Mouse (Mus musculus): ENCODE results near the gene Chd4. TPM values are rescaled to one million over a fixed set of nuclear protein-coding genes. Genes with fewer than 3 reads are reported as not detected.

Chd4 gene
- polyA plus RNA-seq, 1 experiment from 2014 or later: 59.4 TPM

Small RNA genes within 50 kb of the gene (microRNA-seq; reads per million reads assigned to microRNA genes)
- not detected for gene Mir7045

Other genes starting within 250 kb of the Chd4 start
- 8.3 and 15.3 TPM in 2 replicates for gene P3h3, start 238.2 kb upstream of the Chd4 start, polyA plus RNA-seq (2015; fragmentation: Nextera tagmentation; extraction: Ambion mirVana)
- gene Gpr162, start 232.0 kb upstream of the Chd4 start, polyA plus RNA-seq (2015; fragmentation: Nextera tagmentation; extraction: Ambion mirVana): 0.54 and 1.3 TPM in 2 replicates
- gene Cd4, start 207.8 kb upstream of the Chd4 start, polyA plus RNA-seq (2015; fragmentation: Nextera tagmentation; extraction: Ambion mirVana): 0.13 and 0.44 TPM in 2 replicates
- 1.2 TPM in 2 replicates for gene Lag3, start 184.3 kb upstream of the Chd4 start, polyA plus RNA-seq (2015; fragmentation: Nextera tagmentation; extraction: Ambion mirVana)
- gene Ptms, start 175.9 kb upstream of the Chd4 start, polyA plus RNA-seq (2015; fragmentation: Nextera tagmentation; extraction: Ambion mirVana): 341 and 346 TPM in 2 replicates
- gene Mlf2, start 164.6 kb upstream of the Chd4 start, polyA plus RNA-seq (2015; fragmentation: Nextera tagmentation; extraction: Ambion mirVana): 317 and 323 TPM in 2 replicates
- gene Cops7a, start 130.4 kb upstream of the Chd4 start, polyA plus RNA-seq (2015; fragmentation: Nextera tagmentation; extraction: Ambion mirVana): 138 and 153 TPM in 2 replicates
- gene Pianp, start 99.3 kb upstream of the Chd4 start, polyA plus RNA-seq (2015; fragmentation: Nextera tagmentation; extraction: Ambion mirVana): 0.68 and 0.88 TPM in 2 replicates
- gene Zfp384, start 86.8 kb upstream of the Chd4 start, polyA plus RNA-seq (2015; fragmentation: Nextera tagmentation; extraction: Ambion mirVana): 14.0 and 14.3 TPM in 2 replicates
- 141 and 142 TPM in 2 replicates for gene Ing4, start 56.2 kb upstream of the Chd4 start, polyA plus RNA-seq (2015; fragmentation: Nextera tagmentation; extraction: Ambion mirVana)
- 12.9 and 16.4 TPM in 2 replicates for gene Acrbp, start 46.3 kb upstream of the Chd4 start, polyA plus RNA-seq (2015; fragmentation: Nextera tagmentation; extraction: Ambion mirVana)
- gene Lpar5, start 28.1 kb upstream of the Chd4 start, polyA plus RNA-seq (2015; fragmentation: Nextera tagmentation; extraction: Ambion mirVana): 0.45 and 0.49 TPM in 2 replicates
- gene Nop2, start 35.9 kb downstream of the Chd4 start, polyA plus RNA-seq (2015; fragmentation: Nextera tagmentation; extraction: Ambion mirVana): 44.5 and 52.5 TPM in 2 replicates
- 5.5 and 7.2 TPM in 2 replicates for gene Iffo1, start 49.3 kb downstream of the Chd4 start, polyA plus RNA-seq (2015; fragmentation: Nextera tagmentation; extraction: Ambion mirVana)
- 1,562 and 1,631 TPM in 2 replicates for gene Gapdh, start 70.5 kb downstream of the Chd4 start, polyA plus RNA-seq (2015; fragmentation: Nextera tagmentation; extraction: Ambion mirVana)
- gene Ncapd2, start 95.7 kb downstream of the Chd4 start, polyA plus RNA-seq (2015; fragmentation: Nextera tagmentation; extraction: Ambion mirVana): 123 and 135 TPM in 2 replicates
- 216 and 226 TPM in 2 replicates for gene Mrpl51, start 95.8 kb downstream of the Chd4 start, polyA plus RNA-seq (2015; fragmentation: Nextera tagmentation; extraction: Ambion mirVana)
- 5.2 and 6.0 TPM in 2 replicates for gene Vamp1, start 119.6 kb downstream of the Chd4 start, polyA plus RNA-seq (2015; fragmentation: Nextera tagmentation; extraction: Ambion mirVana)
- 9.0 and 10.0 TPM in 2 replicates for gene Tapbpl, start 135.9 kb downstream of the Chd4 start, polyA plus RNA-seq (2015; fragmentation: Nextera tagmentation; extraction: Ambion mirVana)
- 3.1 and 5.7 TPM in 2 replicates for gene Cd27, start 141.0 kb downstream of the Chd4 start, polyA plus RNA-seq (2015; fragmentation: Nextera tagmentation; extraction: Ambion mirVana)
- gene Tuba3a, start 190.1 kb downstream of the Chd4 start, polyA plus RNA-seq (2015; fragmentation: Nextera tagmentation; extraction: Ambion mirVana): 0.16 TPM in 1 of 2 replicates, not detected in the other
- 91.1 and 96.4 TPM in 2 replicates for gene Ltbr, start 217.9 kb downstream of the Chd4 start, polyA plus RNA-seq (2015; fragmentation: Nextera tagmentation; extraction: Ambion mirVana)
- gene Scnn1a, start 224.7 kb downstream of the Chd4 start, polyA plus RNA-seq (2015; fragmentation: Nextera tagmentation; extraction: Ambion mirVana): 9.1 and 13.4 TPM in 2 replicates

All from lung, embryonic 16.5 days (tissue).